10 mouse cellular contexts compared by ENCODE assay signal in genomic region chr10:13304641-13305241, GRCm38 (mm10).
DNase-seq lines count a peak whose midpoint lies in the region; ATAC-seq and TF ChIP-seq lines count a peak whose summit lies in the region.
"Had no signal": no experiment of that assay in that cellular context is flagged by ENCODE, and none has a peak within 500 bp of the region (broad histone marks: within the 10 kb centered on the region; RNA-seq: fewer than 3 reads in every experiment).

No protein-coding gene starts in this region.

- intact Hi-C loops in left cerebral cortex, adult 2 months (cut with DNase I), result no loop called here

- no peaks in the 10 kb centered on the region for H3K9me3 ChIP-seq in hindbrain, embryonic 16.5 days (ENCODE audit: control insufficient read depth, low read length)
- H3K9me3 ChIP-seq in hindbrain, embryonic 12.5 days (replicated peaks), result no peaks in the 10 kb centered on the region
- H3K9me3 ChIP-seq in embryonic facial prominence, embryonic 15.5 days (replicated peaks), result no peaks in the 10 kb centered on the region
- no peaks in the 10 kb centered on the region for H3K9me3 ChIP-seq in lung, embryonic 16.5 days (ENCODE audit: control insufficient read depth, low read length)
- H3K9me3 ChIP-seq: liver, embryonic 12.5 days had no signal

- 64% methylated on average over 10 of the region's 10 CpGs for WGBS in hindbrain, embryonic 16.5 days
- WGBS in hindbrain, embryonic 12.5 days, result 81% methylated on average over 10 of the region's 10 CpGs
- 58% methylated on average over 10 of the region's 10 CpGs for WGBS in embryonic facial prominence, embryonic 15.5 days
- WGBS in lung, embryonic 16.5 days, result 67% methylated on average over 10 of the region's 10 CpGs

- no peak overlapping the region for H3K9ac ChIP-seq in hindbrain, embryonic 16.5 days (ENCODE audit: low read depth, low read length)
- H3K9ac ChIP-seq in hindbrain, embryonic 12.5 days, result no peak overlapping the region
- no peak overlapping the region for H3K9ac ChIP-seq in embryonic facial prominence, embryonic 15.5 days
- no peak overlapping the region for H3K9ac ChIP-seq in lung, embryonic 16.5 days (ENCODE audit: low read length)
- H3K9ac ChIP-seq: liver, embryonic 12.5 days had no signal

- H3K27me3 ChIP-seq in hindbrain, embryonic 16.5 days (replicated peaks; ENCODE audit: control insufficient read depth, insufficient read depth, low read length), result no peaks in the 10 kb centered on the region
- no peaks in the 10 kb centered on the region for H3K27me3 ChIP-seq in hindbrain, embryonic 12.5 days
- no peaks in the 10 kb centered on the region for H3K27me3 ChIP-seq in embryonic facial prominence, embryonic 15.5 days
- no peaks in the 10 kb centered on the region for H3K27me3 ChIP-seq in lung, embryonic 16.5 days (ENCODE audit: control insufficient read depth, insufficient read depth, low read depth, low read length)
- H3K27me3 ChIP-seq: liver, embryonic 12.5 days had no signal

- H3K4me1 ChIP-seq in hindbrain, embryonic 16.5 days (ENCODE audit: control insufficient read depth, insufficient read depth, low read depth, low read length), result no peaks in the 10 kb centered on the region
- H3K4me1 ChIP-seq in hindbrain, embryonic 12.5 days, result 0 out of 2 replicates have a peak, but pooled peaks cover 2% of the 10 kb centered on the region
- H3K4me1 ChIP-seq in embryonic facial prominence, embryonic 15.5 days, result peaks cover 11% of the 10 kb centered on the region
- H3K4me1 ChIP-seq in lung, embryonic 16.5 days (replicated peaks; ENCODE audit: control insufficient read depth, insufficient read depth, low read length), result peaks cover 8% of the 10 kb centered on the region
- H3K4me1 ChIP-seq: liver, embryonic 12.5 days had no signal

- H3K36me3 ChIP-seq in hindbrain, embryonic 16.5 days (ENCODE audit: control insufficient read depth, insufficient read depth, low read length), result no peaks in the 10 kb centered on the region
- no peaks in the 10 kb centered on the region for H3K36me3 ChIP-seq in hindbrain, embryonic 12.5 days
- no peaks in the 10 kb centered on the region for H3K36me3 ChIP-seq in embryonic facial prominence, embryonic 15.5 days
- no peaks in the 10 kb centered on the region; the same call in 1 of the 2 replicates for H3K36me3 ChIP-seq in lung, embryonic 16.5 days (ENCODE audit: control insufficient read depth, insufficient read depth, low read length)
- H3K36me3 ChIP-seq: liver, embryonic 12.5 days had no signal

- H3K4me2 ChIP-seq in hindbrain, embryonic 16.5 days (ENCODE audit: low read length), result no peak overlapping the region
- H3K4me2 ChIP-seq in hindbrain, embryonic 12.5 days (replicated peaks), result no peak overlapping the region
- no peak overlapping the region for H3K4me2 ChIP-seq in embryonic facial prominence, embryonic 15.5 days (replicated peaks)
- H3K4me2 ChIP-seq in lung, embryonic 16.5 days (ENCODE audit: low read depth, low read length), result no peak overlapping the region
- H3K4me2 ChIP-seq: liver, embryonic 12.5 days had no signal

- ATAC-seq in hindbrain, embryonic 16.5 days, result peak; percentile 78
- ATAC-seq in hindbrain, embryonic 12.5 days (ENCODE audit: low FRiP score), result no peak
- ATAC-seq in CD4-positive, CD25-positive, alpha-beta regulatory T cell, adult 4 months, result peak; percentile 90
- ATAC-seq in embryonic facial prominence, embryonic 15.5 days (ENCODE audit: insufficient number of reproducible peaks, low FRiP score, low TSS enrichment, low read depth), result peak; percentile 43; the same call in 1 of the 2 replicates
- peak; percentile 36 for ATAC-seq in lung, embryonic 16.5 days (ENCODE audit: low read depth)
- ATAC-seq: liver, embryonic 12.5 days had no signal

- H3K27ac ChIP-seq in hindbrain, embryonic 16.5 days (ENCODE audit: low read depth, low read length), result no peak overlapping the region
- no peak overlapping the region for H3K27ac ChIP-seq in hindbrain, embryonic 12.5 days
- peak overlapping the region; percentile 72 for H3K27ac ChIP-seq in embryonic facial prominence, embryonic 15.5 days (replicated peaks)
- H3K27ac ChIP-seq in lung, embryonic 16.5 days (ENCODE audit: low read length), result peak overlapping the region; percentile 6; the same call in 1 of the 2 replicates
- H3K27ac ChIP-seq in left cerebral cortex, adult 2 months, result no peak overlapping the region
- H3K27ac ChIP-seq: liver, embryonic 12.5 days had no signal

- no peak overlapping the region for H3K4me3 ChIP-seq in hindbrain, embryonic 16.5 days (ENCODE audit: low read length)
- H3K4me3 ChIP-seq in hindbrain, embryonic 12.5 days, result no peak overlapping the region
- no peak overlapping the region for H3K4me3 ChIP-seq in embryonic facial prominence, embryonic 15.5 days (replicated peaks)
- no peak overlapping the region for H3K4me3 ChIP-seq in lung, embryonic 16.5 days (ENCODE audit: low read length)
- no peak overlapping the region for H3K4me3 ChIP-seq in left cerebral cortex, adult 2 months
- H3K4me3 ChIP-seq: liver, embryonic 12.5 days had no signal

- no peak for DNase-seq in B cell, adult 2 months
- no peak for DNase-seq in kidney, postnatal 36 days
- no peak for DNase-seq in left cerebral cortex, adult 2 months (ENCODE audit: extremely low spot score in 1 of 2, low spot score in 2 of 2)
- DNase-seq: kidney, adult 11 months had no signal

- TF ChIP-seq CTCF in left cerebral cortex, adult 2 months (IDR thresholded peaks at IDR 0.05), result no peak

Comparison
In these comparisons a context has a peak if more than half of its experiments do, and no peak if none do; other contexts are left out.
1. H3K27ac ChIP-seq: peak in embryonic facial prominence, embryonic 15.5 days (single experiment) and lung, embryonic 16.5 days (single experiment); none in hindbrain, embryonic 16.5 days (single experiment), hindbrain, embryonic 12.5 days (single experiment) and left cerebral cortex, adult 2 months (single experiment).